Mouse (Mus musculus): ENCODE measurements around the gene Ccdc175. TPM values are rescaled to one million over a fixed set of nuclear protein-coding genes. Genes with fewer than 3 reads are reported as not detected.

The Ccdc175 gene
- polyA plus RNA-seq, 1 experiment = not detected

GRCm38 (mm10) chr12:72227731-72228130, 42.9 kb upstream of the Ccdc175 start:
- Histone ChIP-seq H3K27me3 (ENCODE audit: control insufficient read depth, insufficient read depth, insufficient read length) (peaks cover 26% of the 10 kb centered on the region), H3ac (ENCODE audit: control insufficient read depth, insufficient read length, low read depth) (no peak overlapping the region), H3K4me3 (ENCODE audit: insufficient read depth, poor library complexity, severe bottlenecking) (no peak overlapping the region), H3K79me2 (ENCODE audit: control insufficient read depth, insufficient read depth) (no peaks in the 10 kb centered on the region), H3K79me3 (ENCODE audit: low read depth) (no peaks in the 10 kb centered on the region), H3K36me3 (ENCODE audit: control insufficient read depth, insufficient read depth) (no peaks in the 10 kb centered on the region)
- TF ChIP-seq CTCF (IDR thresholded peaks at IDR 0.05; ENCODE audit: control insufficient read depth, insufficient read depth, insufficient read length) (no peak), CEBPB (IDR thresholded peaks at IDR 0.05; ENCODE audit: low read depth) (no peak), USF1 (IDR thresholded peaks at IDR 0.05; ENCODE audit: low read depth) (no peak), MYOG (IDR thresholded peaks at IDR 0.05; ENCODE audit: control insufficient read depth, extremely low read depth, insufficient read length) (no peak), FOSL1 (IDR thresholded peaks at IDR 0.05; ENCODE audit: insufficient read depth, low read length, poor library complexity, severe bottlenecking) (no peak), MAX (IDR thresholded peaks at IDR 0.05) (no peak), MYOD1 (IDR thresholded peaks at IDR 0.05; ENCODE audit: control insufficient read depth, insufficient read length, low read depth) (no peak)

- H3ac ChIP-seq (ENCODE audit: control insufficient read depth, insufficient read length, low read depth) = no peak overlapping the region
- H3K79me2 ChIP-seq (ENCODE audit: control insufficient read depth, insufficient read depth) = no peaks in the 10 kb centered on the region
- H3K36me3 ChIP-seq (ENCODE audit: control insufficient read depth, insufficient read depth) = no peaks in the 10 kb centered on the region
- TF ChIP-seq MYOG (IDR thresholded peaks at IDR 0.05; ENCODE audit: control insufficient read depth, extremely low read depth, insufficient read length) = no peak
- TF ChIP-seq MYOD1 (IDR thresholded peaks at IDR 0.05; ENCODE audit: control insufficient read depth, insufficient read length, low read depth) = no peak
- TF ChIP-seq CTCF (IDR thresholded peaks at IDR 0.05; ENCODE audit: control insufficient read depth, insufficient read depth, insufficient read length) = no peak
- no peak for TF ChIP-seq USF1 (IDR thresholded peaks at IDR 0.05; ENCODE audit: low read depth)
- peaks cover 30% of the 10 kb centered on the region for H3K27me3 ChIP-seq (ENCODE audit: control insufficient read depth, insufficient read depth, insufficient read length)
- no peaks in the 10 kb centered on the region for H3K79me3 ChIP-seq (ENCODE audit: low read depth)
- no peak overlapping the region for H3K4me3 ChIP-seq (ENCODE audit: insufficient read depth, poor library complexity, severe bottlenecking)
These were observed 40.5 kb upstream of the Ccdc175 start for GRCm38 (mm10) chr12:72225371-72225770.

GRCm38 (mm10) chr12:72223557-72224102, 38.8 kb upstream of the Ccdc175 start:
- H3K79me2 ChIP-seq (ENCODE audit: control insufficient read depth, insufficient read depth) = no peaks in the 10 kb centered on the region
- TF ChIP-seq USF1 (IDR thresholded peaks at IDR 0.05; ENCODE audit: low read depth) (no peak), MYOG (IDR thresholded peaks at IDR 0.05; ENCODE audit: control insufficient read depth, extremely low read depth, insufficient read length) (no peak)
- H3K79me3 ChIP-seq (ENCODE audit: low read depth) = no peaks in the 10 kb centered on the region
- peaks cover 26% of the 10 kb centered on the region for H3K27me3 ChIP-seq (ENCODE audit: control insufficient read depth, insufficient read depth, insufficient read length)
- no peak overlapping the region for H3K4me3 ChIP-seq (ENCODE audit: insufficient read depth, poor library complexity, severe bottlenecking)
- no peak overlapping the region for H3ac ChIP-seq (ENCODE audit: control insufficient read depth, insufficient read length, low read depth)
- no peaks in the 10 kb centered on the region for H3K36me3 ChIP-seq (ENCODE audit: control insufficient read depth, insufficient read depth)

DNA sequence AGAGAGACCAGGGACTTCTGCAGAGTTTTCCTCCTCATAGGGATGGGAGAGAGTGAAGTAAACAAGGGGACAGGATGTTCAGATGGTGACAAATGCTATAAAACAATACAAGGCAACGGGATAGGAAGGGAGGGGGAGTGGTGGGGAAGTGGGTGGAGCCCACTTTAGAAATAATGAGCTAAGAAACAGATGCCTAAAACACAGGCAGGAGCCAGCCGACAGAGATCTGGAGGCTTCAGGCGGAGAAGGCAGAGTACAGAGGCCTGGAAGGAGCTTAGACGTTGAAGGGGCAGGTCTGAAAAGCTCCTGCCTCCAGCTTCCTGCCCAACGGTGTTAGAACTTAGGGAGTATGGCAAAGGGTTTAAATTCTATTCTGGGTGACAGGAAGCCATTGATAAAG, 28.7 kb upstream of the Ccdc175 start:
- no peak overlapping the region for H3ac ChIP-seq (ENCODE audit: control insufficient read depth, insufficient read length, low read depth)
- H3K36me3 ChIP-seq (ENCODE audit: control insufficient read depth, insufficient read depth) = no peaks in the 10 kb centered on the region
- peaks cover 4% of the 10 kb centered on the region for H3K27me3 ChIP-seq (ENCODE audit: control insufficient read depth, insufficient read depth, insufficient read length)
- H3K79me3 ChIP-seq (ENCODE audit: low read depth) = no peaks in the 10 kb centered on the region
- no peaks in the 10 kb centered on the region for H3K79me2 ChIP-seq (ENCODE audit: control insufficient read depth, insufficient read depth)
- no peak overlapping the region for H3K4me3 ChIP-seq (ENCODE audit: insufficient read depth, poor library complexity, severe bottlenecking)
- TF ChIP-seq CEBPB (IDR thresholded peaks at IDR 0.05; ENCODE audit: low read depth) = no peak
- no peak for TF ChIP-seq MAX (IDR thresholded peaks at IDR 0.05)
- TF ChIP-seq USF1 (IDR thresholded peaks at IDR 0.05; ENCODE audit: low read depth) = no peak
- TF ChIP-seq CTCF (IDR thresholded peaks at IDR 0.05; ENCODE audit: control insufficient read depth, insufficient read depth, insufficient read length) = no peak
- TF ChIP-seq FOSL1 (IDR thresholded peaks at IDR 0.05; ENCODE audit: insufficient read depth, low read length, poor library complexity, severe bottlenecking) = no peak
- no peak for TF ChIP-seq MYOD1 (IDR thresholded peaks at IDR 0.05; ENCODE audit: control insufficient read depth, insufficient read length, low read depth)
- no peak for TF ChIP-seq MYOG (IDR thresholded peaks at IDR 0.05; ENCODE audit: control insufficient read depth, extremely low read depth, insufficient read length)

DNA sequence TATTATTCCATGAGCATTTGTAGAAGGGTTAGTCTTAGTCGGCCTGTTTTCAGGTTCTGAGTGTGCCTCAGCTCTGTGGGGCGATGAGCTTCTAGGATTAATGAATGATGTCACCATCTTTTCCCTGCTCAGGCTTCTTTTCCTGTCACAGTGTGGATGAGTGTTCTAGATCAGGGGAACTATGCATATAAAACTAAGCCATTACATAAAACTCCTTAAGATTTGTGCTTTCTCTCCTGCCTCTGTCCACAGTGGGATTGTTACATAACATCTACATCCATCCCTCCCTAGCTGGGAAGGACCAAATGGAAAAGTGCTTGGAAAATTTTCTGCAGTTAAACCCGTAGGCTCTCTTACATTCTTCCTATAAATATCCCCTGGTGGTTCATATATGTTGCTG, 16.0 kb upstream of the Ccdc175 start:
- Histone ChIP-seq H3K27me3 (ENCODE audit: control insufficient read depth, insufficient read depth, insufficient read length) (no peaks in the 10 kb centered on the region), H3K79me2 (ENCODE audit: control insufficient read depth, insufficient read depth) (no peaks in the 10 kb centered on the region), H3K36me3 (ENCODE audit: control insufficient read depth, insufficient read depth) (no peaks in the 10 kb centered on the region), H3K4me3 (ENCODE audit: insufficient read depth, poor library complexity, severe bottlenecking) (no peak overlapping the region), H3K79me3 (ENCODE audit: low read depth) (no peaks in the 10 kb centered on the region), H3ac (ENCODE audit: control insufficient read depth, insufficient read length, low read depth) (no peak overlapping the region)
- TF ChIP-seq MYOD1 (IDR thresholded peaks at IDR 0.05; ENCODE audit: control insufficient read depth, insufficient read length, low read depth) (no peak), FOSL1 (IDR thresholded peaks at IDR 0.05; ENCODE audit: insufficient read depth, low read length, poor library complexity, severe bottlenecking) (no peak), USF1 (IDR thresholded peaks at IDR 0.05; ENCODE audit: low read depth) (no peak), CEBPB (IDR thresholded peaks at IDR 0.05; ENCODE audit: low read depth) (no peak), MYOG (IDR thresholded peaks at IDR 0.05; ENCODE audit: control insufficient read depth, extremely low read depth, insufficient read length) (no peak), MAX (IDR thresholded peaks at IDR 0.05) (no peak), CTCF (IDR thresholded peaks at IDR 0.05; ENCODE audit: control insufficient read depth, insufficient read depth, insufficient read length) (no peak)

GRCm38 (mm10) chr12:72197925-72198486, 13.2 kb upstream of the Ccdc175 start:
- Histone ChIP-seq H3K36me3 (ENCODE audit: control insufficient read depth, insufficient read depth) (no peaks in the 10 kb centered on the region), H3K4me3 (ENCODE audit: insufficient read depth, poor library complexity, severe bottlenecking) (no peak overlapping the region), H3ac (ENCODE audit: control insufficient read depth, insufficient read length, low read depth) (no peak overlapping the region), H3K27me3 (ENCODE audit: control insufficient read depth, insufficient read depth, insufficient read length) (peaks cover 3% of the 10 kb centered on the region), H3K79me3 (ENCODE audit: low read depth) (no peaks in the 10 kb centered on the region), H3K79me2 (ENCODE audit: control insufficient read depth, insufficient read depth) (no peaks in the 10 kb centered on the region)
- TF ChIP-seq MYOD1 (IDR thresholded peaks at IDR 0.05; ENCODE audit: control insufficient read depth, insufficient read length, low read depth) = no peak
- TF ChIP-seq FOSL1 (IDR thresholded peaks at IDR 0.05; ENCODE audit: insufficient read depth, low read length, poor library complexity, severe bottlenecking) = no peak
- no peak for TF ChIP-seq USF1 (IDR thresholded peaks at IDR 0.05; ENCODE audit: low read depth)
- TF ChIP-seq MAX (IDR thresholded peaks at IDR 0.05) = no peak
- no peak for TF ChIP-seq CTCF (IDR thresholded peaks at IDR 0.05; ENCODE audit: control insufficient read depth, insufficient read depth, insufficient read length)
- TF ChIP-seq MYOG (IDR thresholded peaks at IDR 0.05; ENCODE audit: control insufficient read depth, extremely low read depth, insufficient read length) = no peak
- no peak for TF ChIP-seq CEBPB (IDR thresholded peaks at IDR 0.05; ENCODE audit: low read depth)
